Mouse (Mus musculus) cerebellum, postnatal 14 days (tissue): ENCODE measurements around the gene Mrpl10.
A peak's percentile ranks its signal among the peaks of the same experiment; 100 is the strongest.

Experiments
- DNase-seq, 2 experiments: peaks; one replicate each; pipeline ENCODE4 v3.0.0; 2021; ENCODE audit warnings: mixed read lengths in 2 of 2

Mrpl10 gene

GRCm38 (mm10) chr11:97041022-97041899 is at the start of gene Mrpl10, which contains the start of gene Lrrc46:
TSS of gene Mrpl10 (plus strand) at chr11:97041560.
TSS of gene Lrrc46 (minus strand) at chr11:97041407.
- DNase-seq: peak; percentile 94 to 97

- DNase-seq: no peak
Observed at GRCm38 (mm10) chr11:96992722-96993311, 48.5 kb upstream of the Mrpl10 start.

GRCm38 (mm10) chr11:96995031-96995430 is 46.3 kb upstream of the Mrpl10 start:
- DNase-seq: no peak

GRCm38 (mm10) chr11:96995836-96996772 is 45.3 kb upstream of the Mrpl10 start:
- DNase-seq: no peak

GRCm38 (mm10) chr11:96996773-96997379 is 44.5 kb upstream of the Mrpl10 start:
- DNase-seq: no peak

GRCm38 (mm10) chr11:96997380-96997956 is 43.9 kb upstream of the Mrpl10 start:
- DNase-seq: peak in 1 of 2 experiments; percentile 50

GRCm38 (mm10) chr11:97003170-97003569 is 38.2 kb upstream of the Mrpl10 start:
- DNase-seq: no peak

GRCm38 (mm10) chr11:97007093-97007794 is 34.1 kb upstream of the Mrpl10 start:
- DNase-seq: no peak

- no peak for DNase-seq
Observed at GRCm38 (mm10) chr11:97009198-97009790, 32.1 kb upstream of the Mrpl10 start.

GRCm38 (mm10) chr11:97013121-97013670 is 28.2 kb upstream of the Mrpl10 start, which contains the start of gene Sp6:
TSS of gene Sp6 (plus strand) at chr11:97013394.
- peak in 1 of 2 experiments; percentile 30 for DNase-seq

- no peak for DNase-seq
Observed at GRCm38 (mm10) chr11:97017696-97018582, 23.4 kb upstream of the Mrpl10 start.

GRCm38 (mm10) chr11:97018583-97019344 is 22.6 kb upstream of the Mrpl10 start:
- no peak for DNase-seq

GRCm38 (mm10) chr11:97019345-97019708 is 22.0 kb upstream of the Mrpl10 start:
- DNase-seq: no peak

- no peak for DNase-seq
Observed at GRCm38 (mm10) chr11:97021121-97021765, 20.1 kb upstream of the Mrpl10 start.

GRCm38 (mm10) chr11:97021873-97022484 is 19.4 kb upstream of the Mrpl10 start:
- DNase-seq: peak; percentile 76 to 88

GRCm38 (mm10) chr11:97024977-97025376 is 16.4 kb upstream of the Mrpl10 start:
- no peak for DNase-seq

GRCm38 (mm10) chr11:97025721-97026344 is 15.5 kb upstream of the Mrpl10 start:
- DNase-seq: peak; percentile 90 to 96
